Mouse (Mus musculus) thymus, postnatal 25 days (tissue): ENCODE data around the gene Arid3a.
"Not testable (repeated sequence)": the region's sequence is repeated elsewhere in the genome, so short reads cannot be mapped to it uniquely, and the experiment has no call there.

Experiments used
- DNase-seq: peaks from one replicate; pipeline ENCODE4 v3.0.0; 2022

Arid3a gene

DNA sequence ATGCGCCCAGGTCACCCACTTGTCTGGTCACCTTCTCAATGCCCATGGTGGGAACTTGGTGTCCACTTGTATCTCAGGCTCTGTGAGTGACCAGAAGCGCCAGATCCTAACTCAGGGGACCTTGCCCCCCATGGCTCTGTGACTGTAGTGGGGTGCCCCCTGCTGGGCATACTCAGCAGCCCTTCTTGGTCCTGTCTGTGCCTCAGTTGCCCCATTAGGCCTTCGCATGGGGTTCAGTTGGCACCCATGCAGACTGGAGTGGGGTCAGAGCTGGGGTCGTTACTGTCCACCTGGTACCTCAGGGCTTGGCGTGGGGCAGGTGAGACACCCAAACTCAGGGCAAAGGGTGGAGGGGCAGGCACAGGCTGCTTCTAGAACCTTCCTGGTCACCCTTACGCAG lies 27.1 kb downstream of the Arid3a start:
- peak; percentile 61 for DNase-seq

DNA sequence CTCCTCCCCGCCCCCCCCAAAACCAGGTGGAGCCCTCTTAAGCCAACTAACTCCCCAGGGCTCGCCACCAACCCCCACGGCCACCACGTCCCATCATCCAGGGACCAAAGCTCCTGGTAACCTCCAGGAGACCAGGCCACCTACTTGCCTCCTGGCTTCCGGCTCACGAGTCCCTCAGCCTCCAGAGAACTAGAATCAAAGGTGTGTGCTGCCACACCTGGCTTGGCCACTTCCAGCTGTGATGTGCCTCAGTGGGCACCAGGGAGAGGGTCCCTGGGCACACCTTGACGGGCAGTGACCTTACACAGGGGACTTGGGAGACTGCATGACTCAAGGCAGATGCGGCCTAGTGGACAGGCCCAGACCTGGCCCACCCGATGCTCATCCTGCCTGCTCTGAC lies 28.8 kb downstream of the Arid3a start:
- DNase-seq, result no peak

DNA sequence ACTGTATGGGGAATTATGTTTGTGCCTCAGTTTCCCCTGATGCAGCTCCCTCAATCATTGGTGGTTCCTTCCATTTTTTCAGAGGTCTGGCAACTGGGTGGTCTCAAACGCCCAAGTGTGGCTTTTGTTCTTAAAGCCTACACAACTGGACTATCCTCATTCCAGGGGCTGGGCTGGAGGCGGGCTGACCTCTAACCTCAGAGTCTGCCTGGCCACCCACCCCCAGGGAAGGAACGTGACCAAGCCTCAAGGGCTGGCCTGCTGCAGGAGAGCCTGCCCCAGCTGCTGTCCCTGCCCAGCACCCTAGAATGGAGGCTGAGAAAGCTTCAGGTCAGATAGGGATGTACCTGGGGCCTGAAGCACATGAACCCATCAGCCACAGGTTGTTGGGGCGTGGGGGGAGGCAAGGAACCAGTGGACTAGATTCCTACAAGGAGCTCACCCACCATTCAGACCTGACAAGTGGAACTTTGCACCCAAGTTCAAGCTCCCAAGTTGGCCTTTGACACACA lies 29.9 kb downstream of the Arid3a start:
- DNase-seq, result no peak

DNA sequence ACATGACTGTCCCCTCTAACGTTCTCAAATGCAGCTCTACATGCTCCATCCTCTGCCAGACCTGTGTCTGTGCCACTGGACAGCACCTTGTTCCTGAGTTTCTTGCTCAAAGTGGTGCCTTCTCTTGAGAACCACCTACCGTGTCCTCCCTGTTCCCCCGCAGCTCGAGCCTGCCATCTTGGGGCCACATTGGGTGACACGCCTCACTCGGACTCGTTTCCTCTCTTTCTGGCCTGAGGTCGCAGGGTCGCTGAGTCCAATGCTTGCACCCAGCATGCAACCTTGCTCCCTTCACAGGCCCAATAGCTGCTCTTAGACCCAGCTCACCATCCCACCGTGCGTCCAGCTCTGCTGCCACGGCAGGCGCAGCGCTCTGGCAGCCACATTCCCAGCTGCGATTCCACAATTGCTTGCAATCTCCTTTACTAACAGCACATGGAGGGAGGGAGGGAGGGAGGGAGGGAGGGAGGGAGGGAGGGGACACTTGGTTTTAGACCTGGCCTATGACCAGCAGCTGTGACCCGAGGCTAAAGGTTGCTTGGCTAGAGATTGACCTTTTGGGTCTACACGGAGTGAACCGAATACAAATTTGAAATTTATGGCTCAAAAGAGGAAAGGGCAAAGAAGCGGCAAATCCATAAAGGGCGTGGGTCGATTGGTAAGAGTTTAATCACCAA lies 31.4 kb downstream of the Arid3a start:
- peak; percentile 88 for DNase-seq

DNA sequence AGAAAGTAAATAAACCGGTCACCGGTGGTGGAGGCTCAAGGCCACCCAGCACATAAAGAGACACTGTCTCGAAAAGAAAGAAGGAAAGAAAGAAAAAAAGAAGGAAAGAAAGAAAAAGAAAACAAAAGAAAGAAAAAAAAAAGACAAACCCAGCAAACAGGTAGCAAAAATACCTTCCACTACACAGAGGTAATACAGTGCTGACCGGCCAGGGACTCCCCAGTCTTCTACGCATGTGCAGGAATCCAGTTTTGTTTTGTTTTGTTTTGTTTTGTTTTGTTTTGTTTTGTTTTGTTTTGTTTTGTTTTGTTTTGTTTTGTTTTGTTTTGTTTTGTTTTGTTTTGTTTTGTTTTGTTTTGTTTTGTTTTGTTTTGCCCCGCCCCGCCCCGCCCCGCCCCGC lies 32.6 kb downstream of the Arid3a start:
- not testable (repeated sequence) for DNase-seq

DNA sequence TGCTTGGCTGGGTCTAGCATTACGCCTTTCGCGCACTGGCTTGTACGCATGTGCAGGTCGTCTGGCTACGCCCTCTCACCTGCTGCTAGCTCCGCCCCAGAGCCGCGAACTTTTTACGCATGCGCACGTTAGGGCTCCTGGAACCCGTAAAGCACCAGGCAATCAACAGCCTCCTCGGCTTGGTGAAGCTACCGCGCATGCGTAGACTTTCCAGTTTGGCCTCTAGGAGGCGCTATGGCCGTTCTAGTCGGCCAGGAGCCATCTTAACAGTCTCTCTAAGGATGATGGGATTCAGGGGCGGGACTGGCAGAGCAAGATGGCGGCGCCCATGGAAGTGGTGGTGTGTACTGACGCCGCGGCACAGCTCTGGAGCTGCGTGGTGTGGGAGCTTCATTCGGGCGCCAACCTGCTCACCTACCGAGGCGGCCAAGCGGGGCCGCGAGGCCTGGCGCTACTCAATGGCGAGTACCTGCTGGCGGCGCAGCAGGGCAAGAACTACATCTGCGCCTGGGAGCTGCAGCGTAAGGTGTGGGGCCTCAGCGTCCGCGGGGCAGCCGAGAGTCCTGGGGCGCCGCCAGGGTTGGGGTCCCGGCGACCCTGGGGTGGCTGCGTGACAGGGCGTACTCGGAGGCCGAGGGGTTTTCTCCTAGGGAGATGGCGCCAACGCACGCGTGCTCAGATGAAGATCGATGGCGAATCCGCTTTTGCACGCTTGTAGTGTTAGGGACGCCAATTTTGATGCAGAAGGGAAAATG lies 33.2 kb downstream of the Arid3a start, which contains the start of gene Wdr18:
Wdr18 (plus strand) TSS at position 306 of the 755 bp plus-strand sequence.
- DNase-seq, result peak; percentile 100

DNA sequence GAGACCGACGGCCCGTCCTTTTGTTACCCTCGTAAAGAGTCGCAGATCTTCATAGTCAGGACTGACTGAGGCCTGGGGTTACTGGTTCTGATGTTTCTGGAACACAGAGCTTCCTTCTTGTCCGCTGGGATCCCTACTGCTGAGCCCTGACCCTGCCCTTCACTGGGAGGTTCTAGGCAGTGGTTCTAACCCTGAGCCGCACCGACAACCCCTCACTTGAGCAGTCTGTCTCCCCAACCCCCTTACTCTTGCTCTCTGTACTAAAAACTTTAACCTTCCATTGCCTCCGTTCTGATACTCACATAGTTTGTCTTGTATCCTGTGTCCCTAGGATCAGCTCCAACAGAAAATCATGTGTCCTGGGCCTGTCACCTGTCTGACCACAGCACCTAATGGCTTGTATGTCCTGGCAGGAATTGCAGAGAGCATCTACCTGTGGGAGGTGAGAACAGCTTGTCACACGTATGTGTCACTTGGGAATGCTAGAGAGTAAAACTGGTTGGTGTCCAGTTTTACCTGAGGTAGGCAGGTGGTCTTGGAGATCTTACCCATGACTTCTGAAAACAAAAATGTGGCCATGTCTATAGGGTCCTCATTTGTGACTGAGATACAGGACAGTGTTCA lies 33.9 kb downstream of the Arid3a start:
- DNase-seq, result no peak

DNA sequence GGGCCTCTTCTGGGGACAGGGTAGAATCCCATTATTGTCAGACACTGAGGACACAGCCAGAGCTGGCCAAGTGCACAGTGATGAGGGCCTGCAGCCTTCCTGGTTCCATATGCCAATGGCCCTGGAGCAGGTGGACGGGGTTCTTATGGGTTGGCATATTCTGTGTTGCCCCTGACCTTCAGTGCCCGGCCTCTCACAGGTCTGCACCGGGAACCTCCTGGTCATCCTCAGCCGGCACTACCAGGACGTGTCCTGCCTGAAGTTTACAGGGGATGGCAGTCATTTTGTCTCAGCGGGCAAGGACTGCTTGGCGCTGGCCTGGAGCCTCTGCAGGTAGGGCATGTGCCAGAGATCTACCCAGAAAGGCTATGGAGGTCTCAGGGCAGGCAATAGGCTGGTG lies 37.9 kb downstream of the Arid3a start:
- DNase-seq, result no peak

DNA sequence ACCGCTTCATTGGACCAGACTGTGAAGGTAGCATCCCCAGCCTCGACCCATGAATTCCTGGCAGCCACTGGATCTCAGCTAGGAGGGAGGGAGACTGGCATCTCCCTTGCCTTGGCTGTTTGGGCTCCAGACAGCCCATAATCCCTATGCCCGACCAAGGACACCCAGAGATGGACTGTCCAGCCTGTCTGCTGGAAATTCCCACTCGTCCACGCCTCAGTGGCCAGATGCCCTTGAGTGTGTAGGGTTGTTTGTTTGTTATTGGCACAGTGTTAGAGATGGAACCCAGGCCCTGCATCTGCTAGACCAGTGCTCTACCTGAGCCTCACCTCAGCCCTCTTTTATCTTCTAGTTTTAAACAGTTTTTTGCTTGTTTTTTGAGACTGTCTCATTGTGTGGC lies 38.5 kb downstream of the Arid3a start:
- DNase-seq, result no peak

DNA sequence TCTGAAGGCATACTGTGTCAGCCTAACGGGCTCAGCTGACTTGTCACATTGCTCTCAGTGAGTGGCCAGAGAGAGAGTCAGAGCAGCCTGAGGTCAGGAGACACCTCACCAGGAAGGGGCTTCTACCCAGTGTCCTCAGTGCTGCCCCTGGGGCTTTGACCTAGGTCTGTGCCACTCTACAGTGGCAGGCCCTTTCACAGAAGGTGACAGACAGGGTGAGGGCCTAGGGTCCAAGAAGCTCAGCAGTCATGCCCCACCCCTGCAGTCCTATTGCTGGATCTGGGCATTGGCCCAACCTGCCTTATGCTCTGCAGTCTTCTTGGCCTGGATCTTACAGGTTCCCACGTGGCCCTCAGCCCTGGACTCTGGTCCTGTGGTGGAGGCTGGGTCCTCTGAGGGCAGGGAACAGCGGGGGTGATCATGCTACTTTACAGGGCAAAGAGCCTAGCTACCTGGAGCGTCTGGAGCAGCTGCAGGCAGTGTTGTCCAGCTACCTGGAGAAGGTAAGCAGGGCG lies 40.1 kb downstream of the Arid3a start:
- DNase-seq, result no peak

DNA sequence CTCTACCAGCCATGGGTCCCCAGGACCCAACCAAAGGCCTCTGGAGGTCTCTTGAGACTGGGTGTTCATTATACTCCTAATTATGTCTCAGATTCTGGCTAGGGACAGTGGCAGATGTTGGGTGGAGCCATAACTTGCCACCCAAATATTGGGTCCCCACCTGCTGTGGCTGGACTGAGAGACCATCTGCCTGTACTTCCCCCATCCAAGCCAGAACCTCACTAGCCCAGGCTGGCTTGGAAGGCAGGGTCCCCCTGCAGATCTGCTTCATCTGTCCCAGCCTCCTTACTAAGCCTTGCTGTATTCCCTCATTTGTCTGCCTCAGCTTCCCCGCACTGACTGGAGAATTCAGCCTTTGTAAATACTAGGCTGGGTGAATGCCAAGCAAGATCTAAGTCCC lies 41.3 kb downstream of the Arid3a start:
- DNase-seq, result no peak

DNA sequence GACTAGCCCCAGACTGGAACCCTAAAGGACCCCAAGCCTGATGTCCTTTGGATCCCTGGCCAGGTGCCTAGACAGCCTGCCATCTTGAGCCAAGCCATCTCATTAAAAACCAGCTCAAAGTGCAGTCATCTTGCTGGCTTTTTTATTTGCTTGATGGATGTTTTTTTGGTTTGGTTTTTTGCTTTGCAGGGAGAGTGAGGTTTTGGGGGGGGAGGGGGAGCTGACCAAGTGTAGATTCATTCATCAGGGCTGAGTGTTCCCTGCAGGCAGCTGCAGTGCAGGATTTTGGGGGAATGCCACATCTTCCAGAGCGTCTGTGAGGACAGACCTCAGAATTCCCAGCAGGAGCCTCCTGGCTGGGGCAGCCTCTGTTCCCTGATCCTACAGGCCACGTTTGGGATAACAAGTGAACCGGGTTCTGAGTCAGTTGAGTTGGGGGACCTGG lies 42.3 kb downstream of the Arid3a start:
- DNase-seq, result no peak

DNA sequence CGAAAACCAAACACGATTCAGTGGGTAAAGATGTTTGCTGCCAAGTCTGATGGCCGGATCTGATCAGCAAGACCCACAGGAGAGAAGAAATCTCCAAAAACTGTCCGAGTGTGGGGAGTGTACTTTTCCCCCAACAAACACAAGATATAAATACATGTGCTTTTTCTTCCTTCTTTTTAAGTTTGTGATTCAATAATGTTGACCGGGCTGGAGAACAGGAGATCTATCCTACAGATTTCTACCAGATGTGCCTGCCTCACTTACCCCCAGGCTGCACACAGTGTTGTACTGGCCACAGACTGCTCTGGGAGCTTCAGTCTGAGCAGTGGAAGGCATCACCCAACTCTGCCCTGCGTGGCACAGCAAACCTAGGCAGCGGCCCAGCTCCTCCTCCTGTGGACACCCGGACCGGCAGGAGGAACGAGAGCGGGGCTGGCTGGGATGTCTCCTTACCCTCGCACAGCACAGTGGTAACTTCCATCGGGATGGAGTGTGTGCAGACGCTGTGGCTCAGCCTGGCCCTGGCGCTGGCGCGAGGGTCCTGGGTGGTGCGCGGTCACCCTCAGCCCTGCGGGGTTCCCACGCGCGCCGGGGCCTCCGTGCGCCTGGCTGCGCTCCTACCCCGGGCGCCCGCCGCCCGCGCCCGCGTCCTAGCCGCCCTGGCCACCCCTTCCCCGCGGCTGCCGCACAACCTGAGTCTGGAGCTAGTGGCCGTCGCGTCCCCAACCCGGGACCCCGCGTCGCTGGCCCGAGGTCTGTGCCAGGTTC lies 43.8 kb downstream of the Arid3a start, which contains the start of gene Grin3b:
Grin3b (plus strand) TSS at position 301 of the 768 bp plus-strand sequence.
- DNase-seq, result no peak

DNA sequence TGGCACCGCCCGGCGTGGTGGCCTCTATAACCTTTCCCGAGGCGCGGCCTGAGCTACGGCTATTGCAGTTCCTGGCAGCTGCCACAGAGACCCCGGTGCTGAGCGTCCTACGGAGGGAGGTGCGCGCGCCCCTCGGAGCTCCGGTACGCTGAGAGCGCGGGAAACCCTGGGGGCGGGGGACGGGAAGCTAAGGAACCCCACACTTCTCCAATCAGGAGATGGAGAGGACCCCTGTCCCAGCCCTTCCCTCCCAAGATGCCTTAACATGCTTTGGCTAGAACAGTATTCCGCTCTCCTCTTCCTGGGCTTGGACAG lies 44.3 kb downstream of the Arid3a start:
- no peak for DNase-seq

DNA sequence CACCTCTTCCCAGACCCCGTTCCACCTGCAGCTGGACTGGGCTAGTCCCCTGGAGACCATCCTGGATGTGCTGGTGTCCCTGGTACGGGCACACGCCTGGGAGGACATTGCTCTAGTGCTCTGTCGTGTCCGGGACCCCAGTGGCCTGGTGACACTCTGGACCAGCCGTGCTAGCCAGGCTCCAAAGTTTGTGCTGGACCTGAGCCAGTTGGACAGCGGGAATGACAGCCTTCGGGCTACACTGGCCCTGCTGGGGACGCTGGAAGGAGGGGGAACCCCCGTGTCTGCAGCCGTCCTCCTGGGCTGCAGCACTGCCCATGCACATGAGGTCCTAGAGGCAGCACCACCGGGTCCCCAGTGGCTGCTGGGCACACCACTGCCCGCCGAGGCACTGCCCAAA lies 46.0 kb downstream of the Arid3a start:
- DNase-seq, result no peak

DNA sequence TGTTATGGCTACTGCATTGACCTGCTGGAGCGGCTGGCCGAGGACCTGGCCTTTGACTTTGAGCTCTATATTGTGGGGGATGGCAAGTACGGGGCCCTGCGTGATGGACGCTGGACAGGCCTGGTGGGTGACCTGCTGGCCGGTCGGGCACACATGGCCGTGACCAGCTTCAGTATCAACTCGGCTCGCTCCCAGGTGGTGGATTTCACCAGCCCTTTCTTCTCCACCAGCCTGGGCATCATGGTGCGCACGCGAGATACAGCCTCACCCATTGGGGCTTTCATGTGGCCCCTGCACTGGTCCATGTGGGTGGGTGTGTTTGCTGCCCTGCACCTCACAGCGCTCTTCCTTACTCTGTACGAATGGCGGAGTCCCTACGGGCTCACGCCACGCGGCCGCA lies 47.2 kb downstream of the Arid3a start:
- no peak for DNase-seq

DNA sequence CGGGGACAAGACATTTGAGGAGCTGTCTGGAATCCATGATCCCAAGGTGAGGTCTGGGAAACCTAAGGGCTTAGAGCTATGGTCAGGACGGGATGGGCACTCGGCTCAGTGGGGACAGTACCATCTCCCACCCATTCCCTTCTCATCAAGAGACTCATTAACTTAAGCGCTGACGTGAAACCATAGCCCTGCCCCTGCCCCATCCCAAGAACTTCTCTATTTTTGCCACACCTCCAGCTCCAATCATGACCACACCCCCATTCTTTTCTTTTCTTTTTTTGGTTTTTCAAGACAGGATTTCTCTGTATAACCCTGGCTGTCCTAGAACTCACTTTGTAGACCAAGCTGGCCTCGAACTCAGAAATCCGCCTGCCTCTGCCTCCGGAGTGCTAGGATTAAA lies 47.8 kb downstream of the Arid3a start:
- no peak for DNase-seq

DNA sequence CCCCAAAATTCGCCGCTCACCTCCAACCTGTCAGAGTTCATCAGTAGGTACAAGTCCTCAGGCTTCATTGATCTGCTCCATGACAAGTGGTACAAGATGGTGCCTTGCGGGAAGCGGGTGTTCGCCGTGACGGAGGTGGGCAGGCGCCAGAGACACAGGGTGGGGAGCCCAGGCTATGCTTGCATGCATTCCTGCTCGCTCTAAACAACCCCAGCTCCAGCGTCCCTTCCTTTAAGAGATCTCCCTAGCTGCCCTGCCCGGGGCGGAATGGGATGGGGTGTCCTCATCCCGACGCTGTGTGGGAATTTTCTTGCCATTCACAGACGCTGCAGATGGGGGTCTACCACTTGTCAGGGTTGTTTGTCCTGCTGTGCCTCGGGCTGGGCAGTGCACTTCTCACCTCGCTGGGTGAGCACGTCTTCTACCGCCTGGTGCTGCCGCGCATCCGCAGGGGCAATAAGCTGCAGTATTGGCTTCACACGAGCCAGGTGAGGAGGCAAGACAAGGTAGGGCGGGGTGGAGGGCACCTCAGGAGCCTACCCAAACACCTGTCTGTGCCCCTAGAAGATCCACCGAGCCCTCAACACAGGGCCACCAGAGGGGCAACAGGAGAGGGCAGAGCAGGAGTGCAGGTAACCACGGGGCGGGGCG lies 49.4 kb downstream of the Arid3a start:
- DNase-seq, result no peak

DNA sequence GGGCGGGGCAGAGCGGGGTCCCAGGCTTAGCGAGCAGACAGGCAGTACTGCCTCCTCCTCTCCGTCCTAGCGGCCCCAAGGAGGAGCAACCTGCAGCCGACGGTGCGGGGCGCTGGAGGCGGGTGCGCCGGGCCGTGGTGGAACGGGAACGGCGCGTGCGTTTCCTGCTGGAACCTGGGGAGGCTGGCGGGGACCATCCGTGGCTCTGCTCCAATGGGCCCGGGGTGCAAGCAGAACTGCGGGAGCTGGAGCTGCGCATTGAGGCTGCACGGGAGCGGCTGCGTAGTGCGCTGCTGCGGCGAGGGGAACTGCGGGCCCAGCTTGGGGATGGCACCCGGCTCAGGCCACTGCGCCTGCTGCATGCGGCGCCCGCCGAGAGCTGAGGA lies 49.9 kb downstream of the Arid3a start:
- no peak for DNase-seq

DNA sequence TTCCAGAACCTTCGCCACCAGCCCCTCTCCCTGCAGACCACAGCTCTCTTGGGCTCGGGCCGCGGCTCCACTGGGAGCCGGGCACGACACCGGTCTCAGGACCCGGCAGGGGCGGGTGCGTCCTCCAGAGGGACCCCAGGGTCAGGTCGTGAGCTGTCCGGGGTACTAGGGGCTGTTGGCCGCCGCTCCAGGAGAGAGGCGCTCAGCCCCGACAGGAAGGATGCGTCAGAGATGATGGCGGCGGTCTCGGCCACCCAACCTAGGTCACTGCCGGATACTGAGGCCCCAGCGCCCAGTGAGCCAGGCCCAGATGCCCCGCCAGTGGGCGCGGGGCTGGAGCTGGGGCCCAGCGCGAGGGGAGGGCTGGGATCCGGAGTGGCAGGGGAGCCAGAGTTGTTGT lies 50.5 kb downstream of the Arid3a start:
- no peak for DNase-seq

DNA sequence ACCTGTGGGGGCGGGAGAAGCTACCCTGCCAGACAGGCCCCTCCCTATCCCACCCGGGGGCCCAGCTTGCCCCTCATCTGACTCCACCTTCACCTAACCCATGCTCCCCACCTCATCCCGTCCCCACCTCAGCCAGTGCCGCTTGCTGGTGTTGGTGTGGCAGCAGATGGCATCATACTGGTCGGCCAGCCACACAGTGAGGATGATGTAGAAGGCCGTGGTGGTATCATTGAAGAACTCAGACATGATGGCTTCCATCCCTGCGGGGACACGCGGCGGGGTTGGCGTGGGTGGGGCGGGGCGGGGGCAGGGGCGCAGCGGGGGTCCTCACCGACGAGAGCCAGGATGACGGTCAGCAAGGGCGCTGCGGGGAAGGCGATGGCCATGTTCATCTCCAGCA lies 51.2 kb downstream of the Arid3a start:
- no peak for DNase-seq

DNA sequence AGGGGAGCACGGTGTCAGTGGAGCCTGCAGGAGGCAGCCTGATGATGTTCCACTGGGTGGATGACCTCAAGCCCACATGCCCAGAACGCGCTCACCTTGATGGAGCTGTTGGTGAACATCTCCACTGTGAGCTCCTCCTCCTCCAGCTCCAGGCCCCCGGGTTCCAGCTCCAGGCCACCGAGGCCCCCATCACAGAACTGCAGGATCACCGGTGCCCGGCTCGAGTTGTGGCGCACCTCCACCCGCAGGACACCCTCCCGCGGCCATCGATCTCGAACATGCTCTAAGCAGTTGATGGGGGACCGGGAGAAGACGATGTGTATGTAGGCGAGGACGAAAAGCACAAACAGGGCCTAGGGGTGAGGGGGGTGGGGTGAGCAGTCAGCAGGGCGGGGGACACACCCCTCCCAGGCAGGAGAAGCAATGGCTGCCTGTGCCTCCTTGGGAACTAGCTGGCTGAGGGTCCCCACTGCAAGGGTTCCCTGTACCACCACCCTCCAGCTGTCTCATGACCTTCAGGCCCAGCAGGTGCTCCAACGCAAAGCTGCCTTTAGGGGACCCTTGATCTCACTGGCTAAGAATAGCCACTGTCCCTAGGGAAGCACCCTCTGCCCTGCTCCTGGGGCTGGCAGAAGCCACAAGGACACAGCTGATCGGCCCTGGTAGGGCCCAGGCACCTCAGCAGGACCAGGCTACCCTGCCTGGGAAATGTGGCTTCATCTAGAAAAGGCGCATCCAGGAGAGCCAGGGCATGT lies 52.7 kb downstream of the Arid3a start:
- DNase-seq, result no peak
